Mouse (Mus musculus) left cerebral cortex, postnatal 4 days (tissue): ENCODE data around the gene Prelid3b. TPM values are rescaled to one million over a fixed set of nuclear protein-coding genes. Genes with fewer than 3 reads are reported as not detected.

Experiments
- DNase-seq: peaks from one replicate; pipeline ENCODE4 v3.0.0-alpha.2; 2022
- intact Hi-C: fragments of 180-260 bp; cut with DNase I; formaldehyde crosslinking; loops from one replicate; pipeline ENCODE4 v1.15.1; 2025
- total RNA-seq, 2 experiments: library from RNA; stranded (reverse); gene quantifications; 2 replicates each; pipeline ENCODE4 v1.2.3; 2021

The Prelid3b gene
- total RNA-seq, 2 experiments from 2014 or later, result 54.4 to 57.0 TPM

DNA sequence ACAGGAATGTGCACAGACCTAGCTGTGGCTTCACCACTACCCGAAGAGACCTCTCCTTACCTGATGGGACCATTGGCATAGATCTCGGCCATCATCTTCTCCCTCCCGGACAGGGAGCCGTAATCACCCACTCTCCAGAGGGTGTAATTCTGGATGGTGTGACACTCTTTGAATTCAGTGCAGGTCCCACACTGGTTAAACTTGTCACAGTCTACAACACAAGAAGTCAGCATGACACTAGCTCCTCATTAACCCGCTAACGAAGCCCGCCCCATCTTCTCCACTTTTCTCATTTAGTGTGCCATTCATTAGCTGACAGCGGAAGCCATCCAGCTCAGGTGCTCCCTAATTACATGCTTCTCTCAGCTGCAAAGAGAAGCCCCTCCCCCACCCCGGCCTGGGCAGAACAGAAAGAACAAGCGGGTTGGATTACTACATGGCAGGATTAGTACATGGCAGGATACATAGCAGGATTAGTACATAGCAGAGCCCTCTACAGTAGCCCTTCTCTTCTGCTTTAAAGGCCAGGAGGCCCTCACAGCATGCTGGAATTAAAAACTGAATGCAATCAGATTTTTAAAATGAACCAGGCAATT, 43.8 kb downstream of the Prelid3b start:
- no peak for DNase-seq
- intact Hi-C loops, result no loop called here

- DNase-seq, result no peak
- intact Hi-C loops, result no loop called here
Observed at GRCm38 (mm10) chr2:174428076-174428835, 44.6 kb downstream of the Prelid3b start.

- no peak for DNase-seq
- intact Hi-C loops, result no loop called here
Observed at GRCm38 (mm10) chr2:174426856-174427255, 46.0 kb downstream of the Prelid3b start.

DNA sequence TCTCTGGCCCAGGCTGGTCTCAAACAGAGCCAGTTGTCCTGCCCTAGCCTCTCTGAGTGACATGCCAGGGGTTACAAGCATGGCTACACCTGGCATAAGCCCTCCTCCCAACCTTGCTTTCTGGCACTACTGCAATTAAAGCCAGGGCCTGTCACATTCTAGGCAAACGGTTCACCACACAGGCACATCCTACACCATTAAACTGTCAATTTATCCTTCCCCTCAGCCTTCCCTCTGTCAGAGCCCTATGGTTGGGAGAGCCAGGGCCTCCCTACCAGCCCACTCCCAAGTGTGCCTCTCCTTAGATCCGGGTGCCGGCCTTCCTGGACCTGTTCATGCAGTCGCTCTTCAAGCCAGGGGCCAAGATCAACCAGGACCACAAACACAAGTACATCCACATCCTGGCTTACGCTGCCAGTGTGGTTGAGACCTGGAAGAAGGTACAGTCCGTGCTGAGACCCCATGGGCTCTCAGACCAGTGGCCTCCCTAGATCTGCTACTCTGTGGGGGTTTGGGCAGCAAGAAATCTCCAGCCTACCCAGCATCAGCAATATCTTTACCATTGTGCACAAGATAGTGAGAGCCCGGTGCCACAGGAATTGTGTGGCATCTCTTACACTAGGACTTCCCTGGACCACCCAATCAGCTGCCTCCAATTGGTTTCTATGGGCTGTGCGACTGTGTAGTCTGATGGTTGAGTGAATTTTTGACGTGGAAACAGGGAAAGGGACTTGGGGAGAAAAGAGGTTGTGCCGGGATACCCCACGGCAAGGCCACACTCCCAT, 48.4 kb downstream of the Prelid3b start:
- DNase-seq, result no peak
- intact Hi-C loops, result no loop called here

GRCm38 (mm10) chr2:174421107-174421506, 51.8 kb downstream of the Prelid3b start:
- intact Hi-C loops, result no loop called here
- DNase-seq, result no peak

DNA sequence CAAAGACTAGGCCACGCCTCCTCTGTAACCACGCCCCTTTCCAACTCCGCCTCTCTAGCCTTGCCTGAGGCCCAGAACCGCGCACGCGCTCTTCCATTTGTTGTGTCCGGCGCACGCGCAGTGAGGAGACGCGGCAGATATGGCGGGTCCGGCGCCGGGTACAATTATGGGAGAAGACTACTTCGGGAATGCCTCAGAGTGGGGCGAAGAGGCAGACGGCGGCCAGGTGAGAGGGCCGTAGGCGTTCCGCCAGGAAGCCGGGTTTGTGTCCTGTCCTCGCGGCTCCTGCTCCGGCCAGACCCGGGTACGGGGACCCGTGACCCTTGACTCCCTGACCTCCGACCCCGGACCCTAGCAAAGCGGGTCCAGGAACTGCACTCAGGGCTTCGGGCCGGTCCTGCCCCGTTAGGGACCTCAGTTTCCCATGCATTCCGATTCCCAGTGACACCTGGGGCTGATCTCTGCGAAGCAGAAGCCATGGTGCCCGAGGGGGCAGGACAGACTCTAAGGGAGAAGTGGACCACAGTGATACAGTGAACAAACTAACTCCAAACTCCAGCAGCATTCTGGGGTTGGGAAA, 57.1 kb downstream of the Prelid3b start, which contains the start of gene Nelfcd:
Nelfcd (plus strand) TSS at position 74 of the 580 bp plus-strand sequence.
- intact Hi-C loops, result no loop called here
- peak; percentile 95 for DNase-seq

Other genes starting within 250 kb of the Prelid3b start
- 1,000 to 10,000 TPM; 1,551 to 1,677 TPM for gene Gnas, start 188.8 kb downstream of the Prelid3b start, total RNA-seq
- 1 to 10 TPM; 2.0 to 2.2 TPM for gene Gm20721, start 126.4 kb downstream of the Prelid3b start, total RNA-seq
- gene Nelfcd, start 57.3 kb downstream of the Prelid3b start, total RNA-seq, result 10 to 100 TPM; 58.5 to 59.7 TPM
- gene Ctsz, start 34.0 kb downstream of the Prelid3b start, total RNA-seq, result 10 to 100 TPM; 31.5 to 33.5 TPM
- gene Tubb1, start 22.4 kb downstream of the Prelid3b start, total RNA-seq, result not detected
- gene Atp5e, start 9.0 kb downstream of the Prelid3b start, total RNA-seq, result 100 to 1,000 TPM; 318 to 338 TPM
- under 1 TPM; 0.30 to 0.52 TPM for gene Zfp831, start 170.5 kb upstream of the Prelid3b start, total RNA-seq